Mouse (Mus musculus) adrenal gland, adult 2 months (tissue): ENCODE measurements around the gene Grin2a. TPM values are rescaled to one million over a fixed set of nuclear protein-coding genes. Genes with fewer than 3 reads are reported as not detected.

Experiments used
- DNase-seq: peaks from one replicate; pipeline ENCODE4 v3.0.0; 2021
- polyA plus RNA-seq: library from polyadenylated mRNA; depleted of rRNA; stranded (reverse); fragments of >200 nt; gene quantifications from 2 replicates; pipeline ENCODE4 v1.2.3, GENCODE M21; 2012
- total RNA-seq, 2 experiments: library from RNA; stranded (reverse); gene quantifications; 2 replicates each; pipeline ENCODE4 v1.2.3; 2021

Gene Grin2a
- total and polyA plus RNA-seq, 3 experiments = 0.55 to 1.2 (median 0.56) TPM

DNA sequence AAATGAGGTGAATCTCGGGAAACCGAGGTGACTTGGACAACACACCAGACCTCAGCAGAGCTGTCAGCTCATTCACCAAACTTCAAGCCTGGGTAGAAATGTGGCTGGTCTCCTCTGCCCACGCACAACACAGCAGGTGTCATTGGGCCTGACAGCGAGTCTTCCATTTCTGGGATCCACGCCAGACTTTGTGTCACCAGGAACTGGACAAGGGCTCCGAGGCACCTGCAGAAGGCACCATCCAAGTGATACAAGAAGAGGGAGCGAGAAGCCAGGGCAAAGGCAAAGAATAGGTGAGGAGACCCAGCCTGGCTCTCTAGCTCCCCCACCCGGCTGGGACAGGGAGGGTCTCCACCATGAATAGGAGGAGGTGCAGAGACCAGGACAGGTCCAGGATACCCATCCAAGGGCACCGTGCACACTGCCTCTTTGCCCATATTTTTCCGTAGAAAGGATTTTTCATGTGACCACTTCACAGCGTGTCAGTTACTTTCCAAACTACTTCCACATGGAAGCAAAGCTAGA, 244.3 kb downstream of the Grin2a start:
- DNase-seq = peak; percentile 17

DNA sequence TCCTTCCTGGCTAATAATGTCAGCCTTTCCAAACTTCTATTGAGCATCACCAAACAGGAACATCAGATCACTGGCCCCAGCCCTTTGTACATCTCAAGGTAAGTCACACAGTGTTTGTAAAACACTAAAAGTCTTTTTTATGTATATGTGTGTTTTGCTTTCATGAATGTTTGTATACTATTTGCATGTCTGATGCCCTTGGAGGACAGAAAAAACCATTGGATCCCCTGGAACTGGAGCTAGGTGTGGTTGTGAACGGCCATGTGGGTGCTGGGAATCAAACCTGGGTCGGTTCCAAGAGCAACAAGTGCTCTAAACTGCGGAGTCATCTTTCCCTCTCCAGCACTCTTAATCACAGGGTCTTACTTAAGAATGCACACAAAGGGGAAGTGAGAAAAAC, 245.7 kb downstream of the Grin2a start:
- DNase-seq = no peak

DNA sequence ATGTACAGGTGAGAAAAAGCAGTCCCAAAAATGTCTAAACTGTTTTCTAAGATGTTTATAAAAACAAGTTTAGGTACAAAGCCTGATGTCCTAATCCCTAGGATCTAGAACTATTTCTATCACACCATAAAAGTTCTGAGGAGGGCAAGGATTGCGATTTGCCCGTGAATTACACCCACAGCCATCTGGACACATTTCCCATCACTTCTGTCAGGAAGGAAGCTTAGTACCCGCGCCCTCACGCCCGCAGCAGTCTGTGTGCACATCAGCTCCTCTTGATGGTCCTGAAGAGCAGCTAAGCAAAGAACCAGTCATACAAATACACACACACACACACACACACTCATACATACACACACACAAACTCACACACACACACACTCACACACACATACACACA, 252.9 kb downstream of the Grin2a start:
- no peak for DNase-seq

DNA sequence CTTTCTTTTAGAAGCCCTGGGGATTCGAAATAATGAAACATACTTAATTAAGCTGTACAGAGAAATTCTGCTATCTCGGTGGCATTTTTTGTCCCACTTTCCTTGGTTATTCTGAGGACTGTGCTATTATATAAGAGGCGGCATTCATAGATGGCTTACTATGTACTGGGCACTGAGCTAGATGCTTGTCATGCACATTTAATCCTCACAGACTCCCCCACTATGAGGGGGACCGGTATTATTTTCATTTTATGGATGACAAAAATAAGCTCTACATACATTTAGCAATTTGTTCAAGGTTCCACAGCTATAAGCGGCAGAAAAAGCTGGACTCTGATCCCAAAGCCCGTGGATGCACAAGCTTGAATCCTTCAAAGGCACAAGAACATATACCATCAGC, 256.7 kb downstream of the Grin2a start:
- DNase-seq = no peak

DNA sequence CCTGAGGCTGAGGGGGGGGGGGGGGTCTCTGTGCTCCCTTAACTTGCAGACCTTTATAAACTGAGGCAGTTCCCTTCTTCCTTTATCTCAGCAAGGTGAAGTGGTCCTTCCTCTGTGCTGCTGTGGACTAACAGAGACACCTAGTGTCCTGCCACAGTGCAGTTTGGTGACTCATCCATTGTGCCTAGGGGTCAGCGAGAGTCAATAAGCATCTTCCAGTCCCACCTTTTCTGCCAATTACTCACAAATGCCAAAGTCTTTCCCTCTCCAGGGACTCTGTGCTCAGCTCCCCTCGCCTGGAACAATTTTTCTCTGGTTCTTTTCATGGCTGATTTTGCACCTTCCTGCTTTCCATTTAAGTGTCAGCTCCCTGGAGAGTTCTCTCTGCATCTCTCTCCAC, 258.2 kb downstream of the Grin2a start:
- DNase-seq = peak; percentile 16

DNA sequence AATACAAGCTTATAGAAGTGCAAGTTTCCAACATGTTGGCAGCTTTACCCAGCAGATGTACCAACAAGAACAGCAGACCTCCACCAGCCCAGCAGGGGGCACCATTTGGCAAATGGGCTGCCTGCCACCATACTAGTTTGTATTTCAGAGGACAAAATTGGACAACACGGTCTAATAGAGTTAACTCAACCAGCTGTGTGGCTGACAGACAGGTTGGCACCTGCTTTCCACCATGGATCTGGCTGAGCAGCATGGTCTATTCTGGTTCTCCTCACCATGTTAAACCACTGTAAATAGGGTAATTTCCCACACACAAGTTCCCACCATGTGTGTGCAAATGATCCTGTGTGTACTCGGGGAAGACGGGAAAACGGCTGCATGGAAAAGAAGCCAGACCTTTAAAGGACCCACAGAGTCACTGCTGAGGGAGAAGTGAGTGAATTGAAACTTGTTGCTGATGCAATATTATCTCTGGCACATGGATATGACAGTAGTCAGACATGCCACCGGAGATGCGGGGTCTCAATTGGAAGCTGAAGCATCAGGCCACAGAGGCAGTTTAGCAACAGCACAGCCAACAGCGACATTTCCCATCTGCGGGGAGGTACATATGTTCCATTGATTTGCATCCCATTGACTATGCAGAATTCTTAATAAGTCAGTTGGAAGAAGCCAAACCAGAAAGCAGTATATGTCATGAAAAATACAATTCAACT, 259.8 kb downstream of the Grin2a start:
- DNase-seq = no peak

DNA sequence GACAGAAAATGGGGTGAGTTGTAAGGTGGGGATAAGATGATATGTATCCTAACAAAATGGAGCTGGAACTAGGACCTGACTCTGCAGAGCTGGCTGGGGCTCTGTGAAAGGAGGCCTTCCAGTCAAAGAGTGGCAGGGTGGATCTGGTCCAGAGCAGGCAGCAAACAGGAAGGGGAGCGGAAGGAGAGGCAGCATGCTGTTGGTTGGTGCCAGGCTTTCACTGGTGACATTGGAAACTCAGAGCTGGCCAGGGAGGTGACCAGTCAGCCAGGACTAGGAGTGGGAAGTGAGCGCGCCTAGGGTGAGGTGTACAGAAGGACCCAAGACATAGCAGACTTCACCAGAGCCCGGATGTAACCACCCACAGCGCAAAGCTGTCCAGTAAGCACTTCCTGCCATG, 267.8 kb downstream of the Grin2a start:
- DNase-seq = no peak

DNA sequence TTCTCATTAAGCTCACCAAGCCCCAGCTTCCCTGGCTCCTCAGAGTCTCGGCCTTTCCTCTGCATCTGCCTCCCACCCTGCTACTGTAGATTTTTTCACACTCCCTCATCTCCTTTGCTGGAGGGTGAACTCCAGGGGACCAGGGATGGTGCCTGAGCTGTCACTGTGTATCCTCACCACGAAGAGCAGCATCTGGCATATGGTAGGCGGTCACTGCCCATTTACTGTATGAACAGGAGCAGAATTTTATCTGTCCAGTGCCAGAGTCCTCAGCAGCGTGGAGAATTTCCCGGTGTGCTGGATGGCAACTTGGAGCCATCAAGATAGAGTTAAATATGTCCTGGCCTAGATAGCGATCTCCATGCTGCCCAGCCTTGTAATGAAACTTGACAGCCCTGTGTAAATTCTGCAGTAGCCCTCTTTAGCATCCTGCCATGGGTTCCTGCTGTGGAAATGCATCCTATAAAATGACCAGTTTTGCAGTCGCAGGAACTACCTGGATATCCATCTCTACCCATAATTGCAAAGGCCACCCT, 269.7 kb downstream of the Grin2a start:
- no peak for DNase-seq

DNA sequence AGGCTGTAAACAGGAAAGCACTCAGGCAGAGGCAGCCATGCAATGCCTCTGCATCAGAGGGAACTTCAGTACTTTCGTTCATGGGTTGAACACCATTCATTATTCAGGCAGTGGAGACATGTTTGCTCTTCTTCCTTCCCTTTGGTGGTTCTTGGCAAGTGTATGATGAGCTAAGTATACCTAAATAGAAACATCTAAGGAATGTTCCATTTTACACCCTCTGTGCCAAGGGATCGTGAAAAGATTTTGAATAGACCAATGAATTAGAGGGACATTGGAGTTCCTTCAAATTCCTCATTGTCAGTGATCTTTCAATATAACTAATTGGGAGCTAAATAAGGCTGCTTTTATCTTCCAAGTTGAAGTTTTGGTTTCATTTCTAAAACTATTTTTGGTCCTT, 284.0 kb downstream of the Grin2a start:
- no peak for DNase-seq

DNA sequence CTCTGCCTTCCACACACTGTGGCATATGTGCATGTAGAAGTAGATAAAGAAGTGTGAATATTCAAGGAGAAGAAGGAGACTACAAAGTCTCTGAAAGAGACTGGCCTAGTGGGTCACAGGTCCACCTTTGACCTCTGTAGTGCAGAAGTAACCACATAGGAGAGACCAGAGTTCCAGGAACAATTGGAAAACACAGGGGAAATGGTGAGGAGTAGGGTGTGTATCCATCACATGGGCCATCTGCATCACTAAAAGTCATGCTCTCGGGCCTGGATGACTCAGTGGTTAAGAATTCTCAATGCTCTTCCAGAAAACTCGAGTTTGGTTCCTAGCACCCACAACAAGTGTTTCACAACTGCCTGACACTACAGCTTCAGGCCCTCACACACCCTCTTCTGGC, 285.4 kb downstream of the Grin2a start:
- DNase-seq = no peak

DNA sequence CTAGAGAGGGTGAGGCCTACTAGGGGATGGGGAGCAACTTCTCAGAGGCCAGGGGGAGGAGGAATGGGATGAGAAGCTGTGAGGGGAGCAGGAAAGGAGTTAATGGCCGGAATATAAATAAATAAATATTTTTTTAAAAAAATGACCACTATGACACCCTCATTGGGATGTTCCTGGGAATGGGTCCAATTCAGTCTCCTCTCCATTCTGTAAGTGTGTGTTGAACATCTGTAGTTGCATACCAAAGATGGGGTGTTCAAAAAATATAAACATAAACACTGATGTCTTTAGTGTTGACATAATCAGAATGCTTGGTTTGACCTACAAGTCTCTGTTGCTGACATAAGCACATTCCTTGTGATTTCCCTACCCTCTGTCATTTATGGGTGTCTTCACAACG, 298.2 kb downstream of the Grin2a start:
- DNase-seq = no peak

DNA sequence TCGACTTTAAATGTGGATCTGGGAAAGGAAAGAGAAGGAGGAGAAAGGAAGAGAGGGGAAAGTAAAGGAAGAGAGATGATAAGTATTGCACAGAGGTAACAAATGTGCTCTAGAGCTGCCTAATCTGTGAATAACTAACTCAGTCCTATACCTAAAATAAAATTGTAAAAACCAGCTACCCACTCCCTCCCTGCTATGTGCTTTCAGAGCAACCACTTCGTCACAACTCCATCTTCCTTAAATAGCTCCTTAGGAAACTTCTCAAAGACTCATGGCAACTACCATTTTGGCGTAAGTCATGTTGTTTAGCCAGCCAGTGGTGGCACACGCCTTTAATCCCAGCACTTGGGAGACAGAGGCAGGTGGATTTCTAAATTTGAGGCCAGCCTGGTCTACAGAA, 301.3 kb downstream of the Grin2a start:
- DNase-seq = no peak

DNA sequence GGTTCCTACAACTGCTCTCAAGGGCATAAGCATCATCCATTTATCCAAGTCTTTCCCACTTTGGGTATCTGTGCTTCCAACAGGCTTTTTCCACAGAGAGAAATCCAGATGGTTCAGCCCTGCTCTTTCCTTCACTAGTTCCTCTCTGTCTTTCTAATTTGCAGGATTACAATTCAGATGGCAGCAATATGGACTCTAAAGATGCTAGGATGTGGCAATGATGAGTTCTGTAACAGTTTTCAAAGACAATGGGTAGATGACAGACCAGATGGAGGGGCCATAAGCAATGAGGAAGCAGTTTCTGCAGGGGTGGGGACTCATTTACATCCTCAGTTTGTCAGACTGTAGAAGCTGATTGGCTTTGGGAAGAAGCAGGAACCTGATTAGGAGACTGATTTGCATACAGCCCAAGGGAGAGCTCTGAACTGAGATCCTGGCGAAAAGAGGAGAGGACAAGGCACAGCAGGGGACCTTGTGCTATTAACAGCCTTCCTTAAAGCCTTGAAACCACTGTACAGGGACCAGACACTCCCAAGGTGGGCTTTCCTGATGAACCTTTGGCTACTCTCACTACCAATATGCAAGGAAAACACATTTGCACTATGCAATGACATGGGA, 306.7 kb downstream of the Grin2a start:
- DNase-seq = no peak

DNA sequence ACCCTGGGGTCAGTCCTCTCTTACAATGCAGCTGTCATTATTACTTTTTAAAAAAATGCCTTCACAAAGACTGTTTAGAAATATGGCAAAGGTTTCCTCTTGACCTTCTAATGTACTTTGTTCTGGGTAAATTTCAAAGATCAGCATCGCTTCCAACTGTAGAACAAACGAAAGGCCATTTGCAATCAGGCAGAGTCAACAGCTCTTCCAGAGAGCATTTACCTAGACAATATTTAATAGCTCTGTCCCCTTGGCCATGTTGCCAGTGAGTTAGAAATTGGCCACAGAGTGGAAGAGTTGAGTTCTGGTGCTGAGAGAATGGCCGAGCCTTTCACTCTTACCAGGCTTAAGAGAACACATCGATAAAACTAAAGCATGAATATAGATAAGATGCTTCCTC, 314.8 kb downstream of the Grin2a start:
- no peak for DNase-seq

DNA sequence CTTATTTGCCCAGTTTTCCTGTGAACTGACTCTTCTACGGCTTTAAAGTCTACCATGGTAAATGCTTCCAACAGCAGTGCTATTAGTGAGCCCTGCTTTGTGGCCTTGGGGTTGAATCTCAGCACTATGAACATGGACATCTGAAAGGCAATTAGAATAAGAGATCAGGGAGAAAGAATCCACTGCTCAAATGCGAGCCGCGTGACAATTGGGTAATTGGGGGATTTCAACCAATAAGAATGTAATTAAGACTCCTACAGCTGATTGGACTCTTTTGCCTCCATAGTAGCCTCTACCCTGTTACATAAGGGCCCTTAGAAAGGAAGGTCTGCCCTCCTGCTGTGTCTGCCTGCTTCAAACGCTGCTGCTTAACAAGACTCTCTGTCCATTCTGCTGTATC, 315.4 kb downstream of the Grin2a start:
- no peak for DNase-seq

DNA sequence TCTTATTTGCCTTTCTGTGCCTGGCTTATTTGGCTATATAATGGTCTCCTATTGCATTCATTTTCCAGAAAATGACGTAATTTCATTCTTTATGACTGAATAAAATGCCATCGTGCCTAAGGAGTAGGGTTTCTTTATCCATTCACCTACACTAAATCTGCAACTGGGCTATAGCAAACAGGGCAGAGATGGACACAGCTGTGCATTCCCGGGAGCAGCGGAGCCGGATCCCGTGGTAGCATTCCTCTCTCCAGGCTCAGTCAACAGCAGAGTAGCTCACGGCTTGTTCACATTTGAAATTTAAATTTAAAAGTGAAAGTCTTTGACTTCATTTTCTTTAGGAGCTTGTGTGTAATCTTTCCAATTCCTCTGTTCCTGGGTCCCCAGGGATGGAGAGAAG, 316.6 kb downstream of the Grin2a start:
- DNase-seq = no peak

DNA sequence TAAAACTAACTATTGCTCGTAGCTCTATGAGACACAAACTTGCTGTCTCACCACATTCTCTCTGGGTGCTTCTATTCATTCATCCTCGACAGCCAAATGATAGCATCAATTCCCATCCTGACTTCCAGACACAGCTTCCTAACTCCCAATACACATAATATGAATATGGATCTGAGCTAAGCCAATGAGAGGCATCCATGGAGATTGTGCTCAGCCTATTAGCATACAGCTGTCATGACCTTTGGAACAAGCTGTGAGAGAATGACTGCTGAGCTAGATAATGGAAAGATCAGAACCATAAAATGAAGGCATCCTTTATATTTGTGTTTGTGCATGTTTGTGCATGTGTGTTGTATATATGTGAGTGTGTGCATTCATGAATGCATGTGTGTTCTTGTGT, 323.0 kb downstream of the Grin2a start:
- no peak for DNase-seq

DNA sequence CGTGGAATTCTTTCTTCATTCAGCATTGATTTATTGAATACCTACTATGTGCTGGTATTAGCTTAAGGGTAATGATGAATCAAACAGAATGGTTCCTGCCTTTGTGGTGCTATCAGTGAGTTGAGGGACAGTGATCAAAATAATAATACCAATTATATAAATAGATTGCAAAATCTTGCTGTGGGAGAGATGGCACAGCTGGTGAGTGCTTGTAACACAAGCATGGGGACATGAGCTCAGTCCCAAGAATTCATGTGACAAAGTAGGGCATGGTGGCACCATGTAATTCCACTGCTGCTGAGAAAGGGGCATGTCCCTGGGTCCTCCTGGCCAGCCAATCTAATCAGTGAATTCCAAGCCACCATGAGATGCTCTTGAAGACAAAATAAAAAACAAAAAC, 324.1 kb downstream of the Grin2a start:
- no peak for DNase-seq

DNA sequence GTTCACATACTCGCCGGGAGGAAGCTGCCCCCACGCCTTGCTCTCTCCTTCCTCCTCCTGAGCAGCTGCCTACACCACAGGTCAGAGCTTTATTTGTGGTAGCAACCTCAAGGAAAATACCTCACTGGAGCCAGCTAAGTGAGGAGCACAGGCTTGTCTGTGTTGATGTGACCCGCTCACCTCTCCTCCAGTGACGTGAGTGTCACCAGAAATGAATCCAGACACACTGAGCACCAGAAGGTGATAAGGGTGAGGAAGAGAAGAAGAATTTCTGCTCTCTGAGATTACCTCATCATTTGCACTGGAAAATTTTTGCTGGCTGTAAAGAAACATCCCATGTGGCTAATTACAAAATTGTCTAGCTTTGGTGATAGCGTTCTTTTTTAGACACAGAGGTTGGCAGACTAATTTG, 324.6 kb downstream of the Grin2a start:
- no peak for DNase-seq

DNA sequence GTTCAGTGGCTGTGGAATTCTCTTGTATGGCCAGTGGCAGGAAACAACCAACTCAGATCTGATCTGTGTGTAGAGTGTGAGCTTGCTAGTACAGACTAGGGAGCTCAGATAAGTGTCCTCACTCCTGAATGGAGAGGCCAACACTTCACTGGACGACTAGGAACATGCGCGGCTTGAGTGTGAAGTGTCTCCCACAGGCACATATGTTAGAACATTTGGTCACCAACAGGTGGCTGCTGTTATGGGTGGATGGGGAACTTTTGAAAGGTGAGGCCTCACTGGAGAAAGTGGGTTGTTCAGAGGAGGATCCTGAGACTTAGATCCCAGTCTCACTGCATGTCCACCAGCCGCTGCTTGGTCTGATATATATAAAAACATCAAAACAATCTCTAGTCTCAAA, 329.5 kb downstream of the Grin2a start:
- no peak for DNase-seq

DNA sequence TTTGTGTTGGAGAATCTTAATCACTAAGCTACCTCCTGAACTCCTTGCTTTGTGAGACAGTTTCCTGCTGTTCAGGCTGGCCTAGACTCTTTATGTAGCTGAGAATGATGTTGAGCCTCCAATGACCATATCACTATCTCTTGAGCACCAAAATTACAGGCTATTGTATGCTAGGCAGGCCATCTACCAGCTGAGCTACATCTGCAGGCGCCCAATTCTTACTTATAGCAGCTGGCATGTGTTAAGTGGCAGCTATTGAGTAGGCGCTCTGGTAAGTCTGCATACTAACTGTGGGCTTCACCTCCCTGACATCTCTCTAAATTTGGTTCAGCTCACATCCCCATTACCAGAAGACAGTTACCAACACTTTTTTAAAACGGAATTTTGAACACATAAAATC, 331.3 kb downstream of the Grin2a start:
- DNase-seq = no peak

DNA sequence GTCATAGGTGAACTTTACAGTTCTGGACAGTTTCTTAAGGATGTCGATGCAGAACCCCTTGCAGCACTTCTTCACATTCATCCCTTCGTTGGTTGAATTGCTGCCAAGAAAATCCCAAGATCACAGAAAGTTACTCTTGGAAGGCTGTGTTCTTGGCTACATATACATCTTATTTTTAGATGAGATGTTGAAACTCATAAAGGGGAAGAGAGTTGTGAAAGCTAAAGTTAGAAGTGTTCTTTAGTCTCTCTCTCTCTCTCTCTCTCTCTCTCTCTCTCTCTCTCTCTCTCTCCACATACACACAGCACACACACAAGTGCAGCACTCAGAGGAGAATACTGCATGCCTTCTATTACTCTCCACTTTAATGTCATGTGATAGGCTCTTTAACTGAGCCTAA, 331.9 kb downstream of the Grin2a start:
- no peak for DNase-seq

DNA sequence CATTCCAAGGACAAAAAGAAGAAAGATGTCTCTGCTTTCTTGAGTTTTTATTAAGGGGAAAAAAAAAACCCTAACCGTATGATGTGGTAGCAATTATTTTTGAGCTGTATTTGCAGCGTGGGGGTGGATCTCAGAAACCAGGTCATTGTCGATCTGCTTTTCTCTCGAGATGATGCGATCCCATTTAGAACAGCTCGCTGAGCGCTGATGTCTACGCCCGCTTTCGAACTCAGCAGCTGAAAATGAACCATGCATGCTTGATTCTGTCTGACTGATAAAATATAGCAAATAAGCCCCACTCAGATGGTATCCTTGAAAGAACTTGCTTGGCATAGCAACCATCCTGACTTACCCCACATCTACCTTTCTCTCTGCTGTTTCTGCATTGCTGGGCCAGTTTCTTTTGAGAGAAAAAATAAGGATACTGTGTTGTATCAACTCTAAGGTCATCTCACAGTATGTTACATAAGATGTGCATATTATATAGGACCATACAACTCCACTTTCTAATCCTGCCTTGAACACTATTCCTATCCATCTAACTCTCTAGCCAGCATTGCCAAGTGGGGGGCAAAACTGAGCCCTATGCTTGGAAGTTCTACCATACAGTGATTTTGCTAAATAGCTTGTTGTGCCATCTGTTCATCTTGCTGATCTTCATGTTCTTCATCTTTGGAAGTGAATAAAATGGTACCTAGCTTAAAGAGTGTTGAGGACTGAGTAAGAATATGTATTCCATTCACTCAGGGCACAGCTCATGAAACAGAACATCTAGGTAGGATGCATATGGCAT, 369.5 kb downstream of the Grin2a start:
- peak; percentile 30 for DNase-seq
